Mouse (Mus musculus): ENCODE measurements around the gene Zc2hc1c. TPM values are rescaled to one million over a fixed set of nuclear protein-coding genes. Genes with fewer than 3 reads are reported as not detected.

Gene Zc2hc1c
- total and polyA plus RNA-seq, 2 experiments = 0.48 to 0.92 TPM

DNA sequence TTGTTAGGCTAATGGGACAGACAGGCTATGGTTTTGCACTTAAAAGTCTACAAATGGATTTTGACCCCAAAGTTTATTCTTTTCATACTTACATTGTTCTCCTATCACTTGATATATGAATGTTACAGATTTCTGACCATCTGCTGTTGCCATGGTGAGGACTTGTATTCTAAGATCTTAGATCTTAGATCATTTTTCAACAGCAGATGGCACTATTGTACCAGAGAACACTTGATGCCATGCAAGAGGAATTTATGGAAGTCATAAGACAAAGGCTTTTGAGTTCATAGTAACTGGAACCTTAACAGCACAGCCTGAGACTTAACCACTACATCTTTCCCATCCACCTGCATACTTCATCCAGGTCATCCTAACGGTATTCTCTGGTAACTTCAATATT lies 52.7 kb downstream of the Zc2hc1c start:
- no peak overlapping the region for H3K9ac ChIP-seq (ENCODE audit: low read depth, low read length)
- peaks cover 13% of the 10 kb centered on the region for H3K4me1 ChIP-seq (ENCODE audit: control insufficient read depth, insufficient read depth, low read length)
- H3K79me2 ChIP-seq (ENCODE audit: control insufficient read depth, insufficient read depth, low read length) = peaks cover 3% of the 10 kb centered on the region; the same call in 1 of the 2 replicates
- H3K36me3 ChIP-seq (ENCODE audit: control insufficient read depth, insufficient read depth, low read length) = peaks cover 13% of the 10 kb centered on the region
- peak; percentile 79 for DNase-seq (ENCODE audit: extremely low read depth, low read depth, low spot score)
- H3K4me3 ChIP-seq (ENCODE audit: insufficient read depth, low read depth, low read length) = no peak overlapping the region
- 2% methylated on average over 1 of the region's 1 CpGs for WGBS
- no peak overlapping the region for H3K27ac ChIP-seq (replicated peaks; ENCODE audit: insufficient read depth, low read depth, low read length)
- no peaks in the 10 kb centered on the region for H3K27me3 ChIP-seq (ENCODE audit: control insufficient read depth, insufficient read depth, low read length)
- no peak for TF ChIP-seq POLR2A (IDR thresholded peaks at IDR 0.05; ENCODE audit: extremely low read depth, insufficient read depth, low read length)
- no peak for TF ChIP-seq CTCF (IDR thresholded peaks at IDR 0.05; ENCODE audit: low read depth, low read length)

- Histone ChIP-seq H3K36me3 (ENCODE audit: control insufficient read depth, insufficient read depth, low read length) (peaks cover 12% of the 10 kb centered on the region), H3K27ac (replicated peaks; ENCODE audit: insufficient read depth, low read depth, low read length) (peak overlapping the region; percentile 27; the same call in 1 of the 2 replicates), H3K79me2 (ENCODE audit: control insufficient read depth, insufficient read depth, low read length) (peaks cover 3% of the 10 kb centered on the region; the same call in 1 of the 2 replicates), H3K9ac (ENCODE audit: low read depth, low read length) (no peak overlapping the region), H3K4me3 (ENCODE audit: insufficient read depth, low read depth, low read length) (no peak overlapping the region), H3K4me1 (ENCODE audit: control insufficient read depth, insufficient read depth, low read length) (peaks cover 13% of the 10 kb centered on the region), H3K27me3 (ENCODE audit: control insufficient read depth, insufficient read depth, low read length) (no peaks in the 10 kb centered on the region)
- DNase-seq (ENCODE audit: extremely low read depth, low read depth, low spot score) = peak; percentile 49
- no peak for TF ChIP-seq POLR2A (IDR thresholded peaks at IDR 0.05; ENCODE audit: extremely low read depth, insufficient read depth, low read length)
- no peak for TF ChIP-seq CTCF (IDR thresholded peaks at IDR 0.05; ENCODE audit: low read depth, low read length)
- WGBS = 43% methylated on average over 4 of the region's 4 CpGs
Measured at GRCm38 (mm10) chr12:85342310-85342709, 53.9 kb downstream of the Zc2hc1c start.

DNA sequence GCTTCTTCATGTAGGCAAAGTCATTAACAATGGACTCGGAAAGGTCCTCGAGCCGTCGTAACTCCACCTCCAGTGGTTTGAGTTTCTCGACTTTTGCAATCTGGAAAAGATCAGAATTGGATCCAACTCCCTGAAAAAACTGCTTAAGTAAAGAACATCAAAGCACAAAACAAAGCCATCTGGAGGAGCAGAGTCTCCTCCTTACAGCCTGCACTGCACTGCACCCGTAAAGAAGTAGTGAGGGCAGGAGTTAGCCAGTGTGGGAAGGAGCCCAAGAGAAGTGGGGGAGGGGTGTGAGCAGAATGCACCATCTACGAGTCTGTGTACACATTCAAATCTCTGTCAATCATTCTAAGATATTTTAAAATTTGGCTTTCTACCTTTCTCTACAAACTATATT lies 55.9 kb downstream of the Zc2hc1c start:
- H3K36me3 ChIP-seq (ENCODE audit: control insufficient read depth, insufficient read depth, low read length) = peaks cover 19% of the 10 kb centered on the region
- no peaks in the 10 kb centered on the region; the same call in 1 of the 2 replicates for H3K79me2 ChIP-seq (ENCODE audit: control insufficient read depth, insufficient read depth, low read length)
- no peak overlapping the region for H3K27ac ChIP-seq (replicated peaks; ENCODE audit: insufficient read depth, low read depth, low read length)
- H3K9ac ChIP-seq (ENCODE audit: low read depth, low read length) = no peak overlapping the region
- WGBS = 68% methylated on average over 7 of the region's 7 CpGs
- DNase-seq (ENCODE audit: extremely low read depth, low read depth, low spot score) = no peak
- no peak overlapping the region for H3K4me3 ChIP-seq (ENCODE audit: insufficient read depth, low read depth, low read length)
- H3K27me3 ChIP-seq (ENCODE audit: control insufficient read depth, insufficient read depth, low read length) = no peaks in the 10 kb centered on the region
- peaks cover 14% of the 10 kb centered on the region for H3K4me1 ChIP-seq (ENCODE audit: control insufficient read depth, insufficient read depth, low read length)
- TF ChIP-seq POLR2A (IDR thresholded peaks at IDR 0.05; ENCODE audit: extremely low read depth, insufficient read depth, low read length) (no peak), CTCF (IDR thresholded peaks at IDR 0.05; ENCODE audit: low read depth, low read length) (no peak)

DNA sequence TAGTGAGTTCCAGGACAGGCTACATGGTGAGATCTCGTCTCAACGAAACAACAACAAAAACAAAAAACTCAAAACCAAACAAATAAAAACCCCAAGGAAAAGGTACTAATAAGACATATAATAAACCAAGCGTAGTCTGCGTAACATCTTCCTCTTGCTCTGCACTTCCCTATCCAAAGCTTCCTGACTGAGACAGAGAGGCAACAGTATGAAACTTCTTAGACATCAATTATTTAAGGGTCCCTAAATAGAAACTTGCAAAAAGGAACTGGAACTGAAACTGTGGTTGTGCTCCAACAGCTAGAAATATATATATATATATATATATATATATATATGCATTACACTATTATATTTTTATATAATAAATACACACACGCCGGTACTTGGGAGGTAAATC lies 57.2 kb downstream of the Zc2hc1c start:
- H3K4me3 ChIP-seq (ENCODE audit: insufficient read depth, low read depth, low read length) = no peak overlapping the region
- H3K27me3 ChIP-seq (ENCODE audit: control insufficient read depth, insufficient read depth, low read length) = no peaks in the 10 kb centered on the region
- no peak overlapping the region for H3K9ac ChIP-seq (ENCODE audit: low read depth, low read length)
- no peaks in the 10 kb centered on the region; the same call in 1 of the 2 replicates for H3K79me2 ChIP-seq (ENCODE audit: control insufficient read depth, insufficient read depth, low read length)
- peaks cover 14% of the 10 kb centered on the region for H3K4me1 ChIP-seq (ENCODE audit: control insufficient read depth, insufficient read depth, low read length)
- TF ChIP-seq CTCF (IDR thresholded peaks at IDR 0.05; ENCODE audit: low read depth, low read length) = no peak
- no peak for TF ChIP-seq POLR2A (IDR thresholded peaks at IDR 0.05; ENCODE audit: extremely low read depth, insufficient read depth, low read length)
- DNase-seq (ENCODE audit: extremely low read depth, low read depth, low spot score) = peak; percentile 39
- H3K27ac ChIP-seq (replicated peaks; ENCODE audit: insufficient read depth, low read depth, low read length) = peak overlapping the region; percentile 73
- H3K36me3 ChIP-seq (ENCODE audit: control insufficient read depth, insufficient read depth, low read length) = peaks cover 24% of the 10 kb centered on the region
- 88% methylated on average over 6 of the region's 6 CpGs for WGBS

DNA sequence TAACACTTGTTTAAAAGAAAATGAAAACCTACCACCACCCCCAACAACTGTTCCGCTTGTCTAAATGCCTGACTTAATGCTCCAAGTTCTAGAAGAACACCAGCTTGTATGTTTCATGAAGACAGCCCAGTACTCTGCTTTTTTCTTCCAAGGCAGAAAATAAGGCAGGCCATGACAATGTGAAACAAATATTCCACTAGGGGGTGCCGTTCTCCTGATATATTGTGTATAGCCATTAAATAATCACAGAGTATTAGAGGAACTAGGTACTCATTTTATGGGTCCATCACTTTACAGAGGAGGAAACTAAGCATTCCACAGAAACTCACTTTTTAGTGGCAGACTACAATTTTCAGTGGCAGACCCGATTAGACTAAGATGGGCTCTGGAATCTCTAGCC lies 58.0 kb downstream of the Zc2hc1c start:
- TF ChIP-seq CTCF (IDR thresholded peaks at IDR 0.05; ENCODE audit: low read depth, low read length) = peak; percentile 44
- TF ChIP-seq POLR2A (IDR thresholded peaks at IDR 0.05; ENCODE audit: extremely low read depth, insufficient read depth, low read length) = no peak
- DNase-seq (ENCODE audit: extremely low read depth, low read depth, low spot score) = peak; percentile 58
- H3K27ac ChIP-seq (replicated peaks; ENCODE audit: insufficient read depth, low read depth, low read length) = no peak overlapping the region
- no peaks in the 10 kb centered on the region for H3K27me3 ChIP-seq (ENCODE audit: control insufficient read depth, insufficient read depth, low read length)
- no peaks in the 10 kb centered on the region; the same call in 1 of the 2 replicates for H3K79me2 ChIP-seq (ENCODE audit: control insufficient read depth, insufficient read depth, low read length)
- WGBS = 59% methylated on average over 3 of the region's 3 CpGs
- peaks cover 14% of the 10 kb centered on the region for H3K4me1 ChIP-seq (ENCODE audit: control insufficient read depth, insufficient read depth, low read length)
- H3K4me3 ChIP-seq (ENCODE audit: insufficient read depth, low read depth, low read length) = no peak overlapping the region
- no peak overlapping the region for H3K9ac ChIP-seq (ENCODE audit: low read depth, low read length)
- H3K36me3 ChIP-seq (ENCODE audit: control insufficient read depth, insufficient read depth, low read length) = peaks cover 22% of the 10 kb centered on the region

GRCm38 (mm10) chr12:85347196-85347595 lies 58.8 kb downstream of the Zc2hc1c start:
- WGBS = 42% methylated on average over 3 of the region's 3 CpGs
- no peak overlapping the region for H3K9ac ChIP-seq (ENCODE audit: low read depth, low read length)
- peaks cover 23% of the 10 kb centered on the region for H3K36me3 ChIP-seq (ENCODE audit: control insufficient read depth, insufficient read depth, low read length)
- peak overlapping the region; percentile 22 for H3K27ac ChIP-seq (replicated peaks; ENCODE audit: insufficient read depth, low read depth, low read length)
- TF ChIP-seq POLR2A (IDR thresholded peaks at IDR 0.05; ENCODE audit: extremely low read depth, insufficient read depth, low read length) (no peak), CTCF (IDR thresholded peaks at IDR 0.05; ENCODE audit: low read depth, low read length) (no peak)
- peak; percentile 63 for DNase-seq (ENCODE audit: extremely low read depth, low read depth, low spot score)
- H3K79me2 ChIP-seq (ENCODE audit: control insufficient read depth, insufficient read depth, low read length) = no peaks in the 10 kb centered on the region; the same call in 1 of the 2 replicates
- no peak overlapping the region for H3K4me3 ChIP-seq (ENCODE audit: insufficient read depth, low read depth, low read length)
- H3K27me3 ChIP-seq (ENCODE audit: control insufficient read depth, insufficient read depth, low read length) = no peaks in the 10 kb centered on the region
- peaks cover 10% of the 10 kb centered on the region for H3K4me1 ChIP-seq (ENCODE audit: control insufficient read depth, insufficient read depth, low read length)
